Mouse (Mus musculus) monocyte, adult 5-6 weeks (primary cell): Measurements from ENCODE around the gene Cyth2. TPM values are rescaled to one million over a fixed set of nuclear protein-coding genes. Genes with fewer than 3 reads are reported as not detected.

Experiments
- ATAC-seq: fragments of 153-309, 156-312 bp; replicated peaks from 2 replicates; pipeline ENCODE4 v1.8.0; 2017; ENCODE audit warnings: mild to moderate bottlenecking; ENCODE audit not compliant: low TSS enrichment, insufficient number of reproducible peaks, severe bottlenecking, poor library complexity, low FRiP score
- total RNA-seq: library from RNA; stranded (forward); fragments of 200-1000, 200-491, 200-594 nt; gene quantifications from 3 replicates; pipeline ENCODE4 v1.2.3, GENCODE M21; 2017

The Cyth2 gene
- 59.2 to 78.0 TPM (median 72.7 TPM) in 3 replicates for total RNA-seq

DNA sequence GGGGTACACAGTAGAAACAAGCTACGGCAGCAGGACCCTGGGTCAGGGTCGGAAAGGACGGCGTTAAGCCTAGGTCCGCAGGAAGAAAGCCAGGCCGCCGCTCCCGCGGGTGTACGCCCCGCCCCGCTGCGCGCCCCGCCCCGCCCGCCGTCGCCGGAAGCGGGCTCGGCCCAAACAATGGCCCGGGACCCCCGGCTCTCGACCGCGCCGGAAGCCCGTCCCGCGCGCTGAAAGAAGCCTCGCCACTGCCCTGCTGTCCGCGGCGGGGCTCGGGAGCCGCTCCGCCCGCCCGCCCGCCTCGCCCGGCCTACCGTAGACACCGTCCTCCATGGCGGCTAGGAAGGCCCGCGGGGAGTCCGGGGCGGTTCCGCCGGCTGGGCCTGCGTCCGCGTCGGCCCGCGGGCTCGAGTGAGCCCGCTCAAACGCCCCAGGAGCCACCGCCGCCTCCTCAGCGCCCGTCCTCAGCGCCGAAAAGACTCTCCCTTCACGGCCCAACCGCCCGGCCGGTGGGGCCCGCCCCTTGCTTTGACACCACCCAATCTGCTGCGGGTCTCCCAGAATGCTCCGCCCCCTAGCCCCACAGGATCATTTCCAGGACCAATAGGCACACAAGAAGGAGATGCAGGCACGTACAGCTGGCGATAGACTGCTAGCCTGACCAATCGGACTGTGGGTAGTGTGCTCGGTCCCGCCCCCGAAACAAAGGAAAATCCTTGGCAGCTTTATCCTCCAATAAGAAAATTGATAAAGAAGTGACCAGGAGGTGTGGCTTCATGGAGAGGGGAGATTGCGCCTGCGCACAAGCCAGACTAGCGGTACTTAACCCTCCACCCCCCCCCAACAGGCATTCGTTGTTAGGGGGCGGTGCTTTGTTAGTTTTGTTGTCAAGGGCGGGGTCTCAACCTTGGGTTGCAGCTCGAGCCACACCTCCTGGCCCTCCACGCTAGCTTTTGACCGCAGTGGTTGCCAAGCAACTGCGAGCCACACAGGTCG lies at the start of gene Cyth2:
TSS of gene Cyth2 (minus strand) at position 795 of the 993 bp plus-strand sequence.
- peak; percentile 94 for ATAC-seq

DNA sequence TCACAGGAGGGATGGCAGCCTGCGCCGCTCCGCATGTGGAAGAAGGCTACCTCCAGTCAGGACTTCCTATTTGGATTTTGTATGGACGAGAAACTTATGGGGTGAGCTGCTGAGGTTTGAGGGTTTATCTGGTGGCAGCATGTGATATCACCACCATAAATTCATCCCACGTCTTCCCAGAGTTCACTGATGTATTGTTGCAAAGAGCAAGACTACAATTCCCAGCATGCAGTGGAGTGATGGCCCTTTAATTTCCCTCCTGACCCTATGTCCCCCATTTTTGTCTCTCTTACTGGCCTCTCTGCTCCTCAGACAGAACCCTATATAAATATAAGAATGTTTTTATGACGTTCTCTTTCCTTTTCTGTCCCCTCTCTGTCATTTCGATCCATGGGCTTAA lies 48.4 kb upstream of the Cyth2 start:
- ATAC-seq, result no peak

DNA sequence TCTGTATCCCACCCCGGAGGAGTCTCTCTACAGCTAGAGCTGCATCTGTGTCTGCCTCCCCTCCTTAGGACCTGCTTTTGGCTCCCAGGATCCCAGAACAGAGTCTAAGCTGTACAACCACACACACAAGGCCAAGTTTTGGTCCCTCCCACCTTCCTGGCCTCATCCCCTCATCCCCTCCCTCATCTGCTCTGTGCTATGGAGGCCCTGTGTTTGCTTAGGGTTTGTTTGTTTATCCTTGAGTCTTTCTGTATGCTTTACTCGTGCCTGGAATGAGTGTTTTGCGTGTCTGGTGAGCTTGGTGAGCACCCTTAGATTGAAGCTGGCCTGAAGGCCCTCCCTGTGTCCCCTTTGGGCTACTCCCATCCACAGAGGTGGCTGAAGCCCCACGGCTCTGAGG lies 44.6 kb upstream of the Cyth2 start:
- ATAC-seq, result no peak

DNA sequence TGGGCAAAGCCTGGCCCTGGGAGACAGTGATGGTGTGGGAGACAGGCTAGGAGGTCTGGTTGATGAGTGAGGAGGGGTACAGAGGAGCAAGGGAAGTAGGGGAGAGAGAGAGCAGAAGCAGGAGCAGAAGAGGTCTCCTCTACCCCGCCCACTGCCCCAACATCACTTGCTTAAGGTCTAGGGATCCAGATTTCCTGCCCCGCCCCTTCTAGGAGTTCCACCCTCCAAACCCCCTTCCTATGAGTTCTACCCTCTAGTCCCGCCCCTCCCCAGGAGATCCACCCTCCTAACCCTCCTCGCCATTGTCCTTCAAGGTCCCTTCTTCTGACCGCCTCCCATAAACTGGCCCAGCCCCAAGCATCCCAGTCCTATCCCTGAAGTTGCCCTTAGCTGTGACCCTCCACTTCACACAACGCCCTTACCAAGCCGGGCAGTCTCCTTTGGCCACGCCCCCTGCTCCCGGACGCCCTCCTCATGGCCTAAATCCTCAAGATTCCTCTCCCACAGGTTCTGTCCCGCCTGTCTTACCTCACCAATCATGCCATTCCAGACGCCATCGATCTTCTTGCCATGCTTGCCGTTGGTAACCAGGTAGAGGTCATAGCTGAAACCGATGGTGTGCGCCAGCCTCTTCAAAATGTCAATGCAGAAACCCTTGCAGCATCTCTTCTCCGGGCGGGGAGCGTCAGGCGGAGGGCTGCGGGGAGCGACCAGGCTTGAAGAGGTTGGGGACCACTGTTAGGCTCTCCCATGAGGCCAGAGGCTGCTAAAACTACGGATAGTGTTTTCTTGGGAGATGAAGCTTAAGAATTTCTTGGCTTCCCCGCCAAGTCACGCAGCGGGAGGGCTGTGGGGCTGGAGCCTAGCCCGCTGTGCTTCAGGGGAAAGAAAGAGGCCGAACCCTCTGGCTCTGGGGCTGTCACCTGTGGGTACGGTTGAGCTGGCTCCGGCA lies 42.8 kb upstream of the Cyth2 start:
- ATAC-seq, result 0 out of 2 replicates have a peak, but pooled peaks have one; percentile 5

DNA sequence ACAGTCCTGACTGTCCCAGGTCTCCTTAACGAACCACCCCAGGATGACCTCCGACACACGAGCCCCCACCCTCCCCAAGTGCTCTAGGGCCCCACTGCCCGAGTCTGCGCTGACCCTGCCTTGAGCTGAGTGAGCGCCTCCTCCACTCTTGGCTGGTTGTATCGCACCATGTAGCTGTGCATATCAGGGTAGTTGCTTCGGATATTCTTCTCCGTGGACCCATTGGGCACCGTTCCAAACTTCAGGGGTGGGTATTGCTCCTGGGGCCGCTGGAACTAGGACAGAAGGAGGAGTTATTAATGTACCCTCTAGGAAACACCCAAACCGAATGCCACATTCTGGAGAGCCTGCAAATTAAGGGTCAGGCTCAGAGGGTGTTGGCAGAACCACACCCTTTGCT lies 38.7 kb upstream of the Cyth2 start:
- no peak for ATAC-seq

DNA sequence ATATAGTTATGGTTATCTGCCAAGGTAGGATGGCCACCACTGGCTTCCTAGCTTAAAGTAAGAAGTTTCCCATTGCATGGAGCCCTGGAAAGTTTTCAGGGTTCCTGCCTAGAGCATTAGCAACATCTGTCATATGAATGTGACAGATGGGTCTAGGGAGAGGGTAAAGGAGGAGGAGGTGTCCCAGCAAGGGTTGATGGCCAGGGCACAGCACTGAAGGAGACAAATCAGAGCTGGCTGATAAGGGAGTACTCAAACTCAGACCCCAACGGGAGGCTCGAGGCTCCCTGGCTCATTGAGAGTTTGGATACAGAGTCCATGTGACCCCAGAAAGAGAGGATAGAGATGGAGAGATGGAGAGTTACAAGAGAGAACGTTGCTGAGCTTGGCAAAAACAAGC lies 36.3 kb upstream of the Cyth2 start:
- ATAC-seq, result no peak

DNA sequence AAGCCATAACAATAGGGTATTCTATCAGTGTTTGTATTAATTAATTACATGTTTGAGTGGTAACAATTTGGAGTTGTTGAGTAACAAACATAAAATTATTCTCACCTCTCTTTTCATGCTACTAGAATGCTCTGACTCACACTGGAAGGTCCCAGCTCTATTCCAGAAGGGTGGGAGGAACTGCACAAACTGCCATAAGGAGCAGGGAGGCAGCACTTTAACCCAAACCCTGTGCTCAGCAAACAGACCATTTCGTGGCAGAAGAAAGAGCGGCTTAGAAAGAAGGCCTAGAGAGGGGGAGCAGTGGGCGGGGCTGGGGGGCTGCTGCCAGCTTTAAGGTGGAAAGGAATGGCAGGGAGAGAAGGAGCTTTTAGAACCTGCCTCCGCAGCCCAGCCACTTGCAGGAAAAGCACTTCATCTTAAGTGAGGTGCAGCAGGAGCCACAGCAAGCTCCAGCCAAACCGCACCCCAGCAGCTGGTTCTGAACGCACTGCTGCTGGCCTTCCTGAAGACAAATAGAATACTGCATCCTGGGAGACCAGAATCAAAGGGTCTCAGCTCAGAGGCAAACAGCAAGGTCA lies 34.2 kb upstream of the Cyth2 start:
- no peak for ATAC-seq

DNA sequence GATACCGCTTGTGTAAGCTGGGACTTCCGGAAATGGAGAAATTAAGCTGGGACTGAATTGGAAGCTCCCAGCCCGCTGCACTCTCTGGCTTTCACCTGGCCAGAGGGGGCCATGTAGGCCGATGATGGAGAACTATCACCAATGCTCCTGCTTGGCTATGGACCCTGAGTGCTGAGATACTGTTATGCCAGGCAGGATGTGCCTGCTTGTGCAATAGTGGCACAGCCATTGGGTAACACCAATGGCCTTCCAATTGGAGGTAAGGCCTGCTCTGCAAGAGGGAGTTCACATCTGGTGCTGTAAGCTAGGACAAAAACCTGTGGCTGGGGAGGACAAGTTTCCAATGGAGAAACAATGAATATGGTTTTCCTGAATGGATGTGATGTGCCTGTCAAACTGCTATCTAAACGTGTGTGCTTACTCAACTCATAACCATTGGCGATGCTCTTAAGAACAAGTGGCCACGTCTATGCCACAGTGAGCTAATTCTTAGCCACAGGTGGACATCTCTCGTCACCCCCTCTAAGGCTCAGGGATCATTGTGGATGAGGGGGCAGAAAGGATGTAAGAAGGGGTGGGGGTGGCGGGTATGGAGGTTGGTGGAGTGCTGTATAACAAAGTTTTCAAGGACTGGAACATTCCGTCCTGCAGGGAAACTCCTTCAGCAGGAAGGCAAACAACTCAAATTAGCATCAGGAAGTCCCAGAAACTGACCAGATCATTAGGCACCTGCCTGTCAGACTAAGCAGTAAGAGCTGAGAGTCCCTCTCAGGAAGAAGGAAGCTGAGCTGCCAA lies 28.8 kb upstream of the Cyth2 start:
- ATAC-seq, result no peak

DNA sequence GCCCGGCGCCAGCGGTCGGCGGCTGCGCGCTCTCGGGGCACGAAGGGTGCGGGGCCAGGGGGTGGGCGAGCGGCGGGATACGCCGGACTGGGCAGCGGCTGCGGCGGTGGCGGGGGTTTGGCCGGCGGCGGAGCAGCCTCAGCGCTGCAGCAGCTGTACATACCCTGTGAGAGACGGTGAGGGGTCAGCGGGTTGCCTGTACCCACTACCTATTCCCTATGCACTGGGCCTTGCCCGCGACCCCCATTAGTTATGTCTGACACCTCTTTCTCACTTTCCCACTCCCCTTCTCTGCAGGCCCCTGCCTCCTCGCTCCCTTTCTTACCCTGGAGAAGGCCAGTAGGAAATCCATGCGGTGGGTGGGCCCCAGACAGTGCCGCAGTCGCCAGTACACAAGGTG lies 19.5 kb upstream of the Cyth2 start:
- ATAC-seq, result no peak

DNA sequence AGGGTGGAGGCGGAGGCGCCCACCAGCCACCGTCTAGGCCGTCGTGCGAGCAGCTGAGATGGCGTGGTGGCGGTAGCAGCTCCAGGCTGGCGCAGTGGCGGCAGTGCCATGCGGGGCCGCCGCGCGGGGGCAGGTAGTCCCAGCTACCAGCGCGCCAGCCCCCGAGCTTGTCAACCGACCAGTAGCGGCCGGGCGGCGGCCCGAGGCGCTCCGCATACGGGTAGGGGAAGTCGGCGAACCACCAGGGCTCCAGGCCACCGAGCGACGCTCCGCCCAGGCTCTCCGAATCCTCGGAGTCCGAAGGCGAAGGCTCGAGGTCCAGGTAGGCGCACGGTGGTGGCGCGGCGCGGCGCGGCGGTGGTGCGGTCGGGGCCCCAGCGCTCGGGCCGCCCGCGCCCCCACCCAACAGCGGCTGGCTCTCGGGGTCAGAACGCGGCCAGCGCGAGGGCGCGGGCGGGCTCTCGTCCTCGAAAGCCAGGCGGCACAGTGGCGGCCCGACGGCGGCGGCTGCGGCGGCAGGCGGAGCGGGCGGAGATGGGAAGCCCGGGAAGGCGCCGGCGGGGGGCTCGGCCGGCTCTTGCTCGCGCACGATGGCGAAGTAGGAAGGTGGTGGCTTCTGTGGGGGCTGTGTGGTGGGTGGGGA lies 18.9 kb upstream of the Cyth2 start:
- ATAC-seq, result no peak

DNA sequence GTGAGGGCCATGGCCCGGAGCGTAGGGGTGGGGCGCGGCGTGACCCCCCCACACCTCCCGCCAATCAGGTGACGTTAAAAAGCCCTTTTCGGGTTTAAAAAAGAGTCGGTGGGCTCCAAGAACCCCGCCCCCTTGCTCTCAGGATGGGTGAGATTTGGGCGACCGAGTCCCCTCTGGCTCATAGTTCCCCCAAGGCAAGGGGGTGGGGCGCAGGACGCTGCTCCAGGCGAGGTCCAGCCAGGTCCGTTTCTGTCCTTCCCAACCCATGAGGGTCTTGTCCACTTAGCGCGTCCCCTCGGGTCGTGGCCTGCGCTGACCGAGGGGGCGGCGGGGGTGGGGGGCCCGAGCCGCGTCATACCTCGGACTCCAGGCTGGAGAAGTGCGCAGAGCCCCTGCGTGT lies 18.0 kb upstream of the Cyth2 start:
- no peak for ATAC-seq

DNA sequence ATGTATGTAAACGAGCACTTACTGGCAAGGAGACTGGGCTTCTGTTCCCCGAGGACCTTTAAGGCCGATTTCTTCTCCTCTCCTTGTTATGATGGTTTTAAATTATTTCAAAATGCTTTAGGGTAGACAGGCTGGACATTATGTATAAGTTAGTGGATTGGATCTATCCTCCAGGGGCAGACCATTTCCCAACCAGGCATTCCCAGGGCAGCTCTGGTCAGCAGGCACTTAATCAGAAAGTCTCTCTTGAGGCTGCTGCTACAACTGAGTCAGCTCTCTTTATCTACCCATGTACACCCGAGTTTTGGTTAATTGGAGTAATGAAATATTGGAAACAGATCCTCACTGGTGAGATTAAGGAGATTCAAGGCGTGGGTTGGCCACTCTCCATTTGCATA lies 16.7 kb upstream of the Cyth2 start:
- no peak for ATAC-seq

DNA sequence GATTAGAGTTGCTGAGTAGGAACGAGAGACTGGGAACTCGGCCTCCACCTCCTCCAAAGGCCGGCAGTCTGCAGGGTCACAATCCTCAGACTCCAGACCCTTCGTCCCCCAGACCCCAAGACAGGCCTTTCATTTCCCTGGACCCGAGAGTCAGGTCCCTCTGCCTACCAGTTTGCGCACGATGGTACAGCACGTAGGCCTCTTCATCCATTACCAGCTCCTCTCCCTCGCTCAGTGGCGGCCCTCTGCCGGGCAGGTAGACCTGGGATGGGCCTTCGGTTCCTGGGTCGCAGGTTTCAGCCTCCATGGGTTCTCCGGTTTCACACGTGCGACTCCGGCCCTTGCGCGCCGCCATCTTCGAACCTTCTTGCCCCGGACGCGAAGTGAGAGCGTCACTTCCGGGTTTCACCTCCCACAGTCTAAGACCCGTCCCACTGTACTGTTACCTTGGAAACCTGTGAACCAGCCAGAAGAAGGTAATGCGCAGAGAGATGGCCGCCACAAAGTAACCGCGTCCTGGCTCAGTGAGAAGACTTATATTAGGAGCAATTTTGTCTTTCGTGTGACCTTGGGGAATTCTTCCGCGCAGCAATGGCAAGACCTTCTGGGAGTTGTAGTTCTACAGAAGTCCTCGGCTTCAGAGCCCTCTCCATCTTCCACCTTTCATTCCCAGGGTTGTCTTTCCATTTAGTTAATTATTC lies 16.2 kb upstream of the Cyth2 start, which contains the start of gene Grwd1:
TSS of gene Grwd1 (minus strand) at position 518 of the 701 bp plus-strand sequence.
- peak; percentile 88 for ATAC-seq

DNA sequence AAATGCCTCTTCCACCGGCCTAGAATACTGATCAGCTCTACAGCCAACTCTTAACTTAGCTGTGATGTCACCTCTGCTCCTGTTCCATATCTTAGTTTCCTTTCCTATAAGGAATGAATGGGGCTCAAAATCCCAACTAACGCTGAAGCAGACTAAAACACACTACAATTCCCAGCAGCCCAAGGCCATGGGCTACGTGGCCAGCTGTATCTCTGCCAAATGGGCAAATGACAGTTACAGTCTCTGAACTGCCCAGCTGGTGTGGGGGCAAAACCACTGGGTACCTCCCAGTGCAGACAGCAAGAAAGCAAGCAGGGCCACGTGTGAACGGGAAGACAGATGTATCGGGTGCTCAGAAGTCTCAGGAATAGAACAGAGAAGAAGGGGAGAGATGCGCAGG lies 12.2 kb upstream of the Cyth2 start:
- ATAC-seq, result no peak

DNA sequence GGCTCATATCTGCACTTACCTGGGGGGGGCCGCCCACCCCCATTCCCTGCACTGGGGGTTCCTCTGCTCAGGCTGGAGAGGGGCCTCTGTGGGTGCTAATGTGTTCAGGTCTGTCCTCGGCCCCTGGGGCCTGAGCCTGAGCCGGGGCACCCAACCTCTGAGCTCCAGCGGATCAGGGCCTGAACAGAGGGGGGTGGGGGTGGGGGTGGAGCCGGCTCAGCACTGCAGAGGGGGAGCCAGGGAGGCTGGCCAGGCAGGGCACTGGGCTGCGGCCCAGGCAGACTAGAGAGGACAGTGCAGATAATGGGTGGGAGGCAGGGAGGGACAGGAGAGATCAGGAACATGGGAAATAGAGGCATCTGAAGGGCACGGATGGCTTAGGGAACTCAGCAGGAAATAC lies 10.2 kb upstream of the Cyth2 start, which contains the start of gene Kcnj14:
TSS of gene Kcnj14 (minus strand) at position 185 of the 400 bp plus-strand sequence.
- no peak for ATAC-seq

DNA sequence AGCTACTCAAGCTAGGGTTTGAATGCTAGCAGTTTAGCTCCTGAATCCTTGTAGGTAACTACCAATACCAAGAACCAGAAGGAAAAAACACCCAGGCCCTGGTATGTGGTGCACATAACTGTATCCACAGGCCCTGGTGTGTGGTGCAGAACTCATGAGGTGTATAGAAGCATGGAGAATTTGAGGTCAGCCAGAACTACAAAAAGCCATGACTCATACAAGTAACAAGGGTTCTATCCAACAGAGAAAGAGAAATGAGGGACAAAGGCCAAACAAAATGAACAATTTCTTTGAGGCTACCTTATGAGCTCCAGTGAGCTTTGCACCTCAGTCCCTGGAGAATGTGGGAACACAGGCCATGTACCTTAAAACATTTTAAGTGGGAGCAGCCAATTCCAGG lies 6.5 kb upstream of the Cyth2 start:
- ATAC-seq, result no peak

DNA sequence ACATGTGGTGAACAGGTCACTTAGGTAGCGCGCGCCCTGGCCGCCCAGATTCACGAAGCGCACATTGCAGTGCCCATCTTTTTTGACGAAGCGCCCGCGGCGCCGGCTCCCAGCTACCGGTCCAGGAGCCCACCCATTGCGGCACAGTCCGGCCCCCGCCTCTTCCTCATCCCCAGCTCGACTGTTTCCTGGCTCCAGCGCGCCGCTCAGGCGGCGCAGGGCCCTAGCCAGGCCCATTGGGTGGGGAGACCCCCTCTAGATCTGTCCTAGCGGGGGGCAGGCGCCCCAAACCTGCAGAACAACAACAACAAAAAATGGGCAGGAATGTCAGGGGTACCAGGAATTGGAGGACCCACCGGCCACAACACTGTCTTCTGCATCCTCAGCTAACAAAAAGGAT lies 5.5 kb upstream of the Cyth2 start:
- ATAC-seq, result no peak
